Mouse (Mus musculus) cortical plate, adult 2 months (tissue): ENCODE results near the gene Gm49673.
"Not testable (repeated sequence)": the region's sequence is repeated elsewhere in the genome, so short reads cannot be mapped to it uniquely, and the experiment has no call there.

Source experiments
- CTCF ChIP-seq: fragments of 200-500 bp; IDR thresholded peaks from 2 replicates; pipeline ENCODE4 v1.5.1; 2011; ENCODE audit warnings: mild to moderate bottlenecking, control low read depth, low read length; ENCODE audit not compliant: insufficient read depth; ENCODE audit errors: extremely low read depth
- POLR2A ChIP-seq: fragments of 200-500 bp; IDR thresholded peaks from 2 replicates; pipeline ENCODE4 v1.6.1; 2011; ENCODE audit warnings: mild to moderate bottlenecking, low read length, control low read depth; ENCODE audit not compliant: insufficient read depth; ENCODE audit errors: extremely low read depth

GRCm38 (mm10) chr17:8112199-8112598 is 35.4 kb downstream of the Gm49673 start:
- TF ChIP-seq POLR2A, CTCF: not testable (repeated sequence)
